Mouse (Mus musculus) thymus, postnatal 10 days (tissue): Measurements from ENCODE around the gene Crip1.
"Not testable (repeated sequence)": the region's sequence is repeated elsewhere in the genome, so short reads cannot be mapped to it uniquely, and the experiment has no call there.

Experiments
- DNase-seq, 2 experiments: peaks; one replicate each; pipeline ENCODE4 v3.0.0; 2021; ENCODE audit warnings: low spot score in 2 of 2

The Crip1 gene

DNA sequence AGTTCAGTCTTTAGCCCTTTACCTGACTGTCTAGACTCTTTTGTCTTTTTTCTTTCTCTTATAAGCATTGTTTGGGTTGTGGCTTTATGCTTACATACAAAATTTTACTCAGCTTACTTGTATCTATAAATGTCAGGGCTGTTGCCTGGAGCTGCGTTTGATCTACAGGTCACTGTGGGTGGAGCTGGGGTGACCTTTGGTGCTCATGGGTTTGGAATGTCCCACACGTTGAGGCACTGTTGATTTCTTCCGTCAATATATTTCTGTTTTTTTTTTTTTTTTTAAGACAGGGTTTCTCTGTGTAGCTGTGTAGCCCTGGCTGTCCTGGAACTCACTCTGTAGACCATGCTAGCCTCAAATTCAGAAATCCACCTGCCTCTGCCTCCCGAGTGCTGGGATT lies 34.9 kb downstream of the Crip1 start:
- DNase-seq: no peak

DNA sequence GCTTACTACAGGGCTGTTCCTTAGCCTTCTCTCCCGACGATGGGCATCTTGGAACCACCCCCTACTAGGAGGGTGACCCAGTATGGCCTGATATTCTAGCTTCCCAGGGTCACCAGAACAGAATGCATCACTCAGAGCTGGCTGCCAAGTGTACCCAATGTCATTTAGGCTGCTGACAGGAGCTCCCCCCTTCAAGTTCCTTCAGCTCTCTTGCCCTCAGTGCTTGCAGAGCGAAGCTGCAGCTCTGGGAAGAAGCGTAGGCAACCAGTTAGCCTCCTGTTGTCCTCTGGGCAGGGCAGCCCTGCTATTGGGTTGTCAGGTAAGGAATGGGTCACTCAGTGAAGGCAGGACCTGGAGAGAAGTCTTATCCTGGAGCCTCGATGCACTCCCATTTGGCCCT lies 38.8 kb downstream of the Crip1 start:
- DNase-seq: no peak

DNA sequence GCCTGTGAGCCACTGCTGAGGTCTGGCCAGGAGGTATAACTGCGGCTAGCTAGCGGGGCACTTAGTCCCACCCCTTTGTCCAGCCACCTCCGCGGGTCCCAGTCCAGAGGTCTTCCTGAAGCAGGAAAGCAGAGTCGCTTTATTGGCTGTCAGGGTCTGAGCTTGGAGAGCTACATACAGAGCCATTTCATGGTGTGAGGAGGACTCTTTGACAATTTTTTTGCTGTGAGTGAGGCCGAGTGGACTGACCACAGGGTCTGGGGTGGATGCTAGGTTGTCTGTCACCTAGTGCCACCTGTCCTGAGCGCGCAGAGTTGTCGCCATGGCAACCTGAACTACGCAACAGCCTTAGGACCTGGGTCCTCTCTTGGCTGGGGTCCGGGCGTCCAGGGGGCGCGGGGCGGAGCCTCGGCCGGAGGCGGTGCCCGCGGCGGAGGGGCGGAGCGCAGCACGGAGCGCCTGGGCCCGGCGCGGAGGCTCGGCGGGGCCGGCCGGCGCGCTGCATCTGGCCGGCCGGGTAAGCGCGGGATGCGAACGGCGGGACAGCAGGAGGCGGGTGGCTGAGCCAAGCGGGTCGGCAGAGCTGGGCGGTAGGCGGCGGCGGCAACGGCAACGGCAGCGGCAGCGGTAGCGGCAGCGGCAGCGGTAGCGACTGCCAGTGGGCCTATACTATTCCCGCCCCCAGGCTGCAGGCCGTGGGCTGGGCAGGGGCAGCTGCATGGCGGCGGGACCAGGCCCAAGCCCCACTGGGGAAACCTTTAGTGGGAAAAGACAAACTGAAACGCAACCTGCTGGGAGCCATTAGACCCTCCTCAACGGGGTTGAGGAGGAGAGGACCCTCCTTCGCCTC lies 39.6 kb downstream of the Crip1 start, which contains the start of gene Tmem121:
Gene Tmem121 (plus strand): TSS at position 489 of the 850 bp plus-strand sequence.
- DNase-seq: no peak

DNA sequence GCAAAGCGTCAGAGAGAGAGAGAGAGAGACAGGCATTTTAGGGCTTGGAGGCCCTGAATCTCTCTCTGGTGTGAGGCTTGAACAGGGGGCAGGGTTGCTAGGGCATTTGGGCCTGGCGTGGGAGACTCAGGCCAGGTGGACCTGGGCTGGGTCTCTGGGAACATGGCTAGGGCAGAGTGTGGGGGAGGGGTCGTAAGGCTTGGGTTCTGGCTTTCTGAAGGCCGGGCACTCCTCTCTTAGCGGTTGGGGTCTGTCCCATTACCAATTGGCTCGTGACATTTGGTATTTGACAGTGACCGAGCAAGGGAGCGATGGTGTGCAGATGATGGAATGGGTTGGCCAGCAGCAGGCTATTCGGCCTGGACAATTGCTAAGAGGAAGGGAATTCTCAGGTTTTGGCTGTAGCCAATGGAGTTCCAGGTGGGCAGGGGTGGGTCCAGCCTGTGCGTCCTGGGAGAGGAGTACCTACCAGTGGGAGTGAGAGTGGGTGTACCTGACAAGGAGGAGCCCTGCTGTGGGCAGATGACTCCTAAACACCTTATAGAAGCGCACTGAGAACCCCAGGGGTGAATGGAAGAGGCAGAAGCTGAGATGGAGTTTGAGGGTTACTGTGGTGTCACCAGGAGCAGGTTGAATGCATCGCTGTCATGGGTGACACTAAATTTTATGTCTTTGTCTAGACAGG lies 40.4 kb downstream of the Crip1 start:
- peak in 1 of 2 experiments; percentile 11 for DNase-seq

DNA sequence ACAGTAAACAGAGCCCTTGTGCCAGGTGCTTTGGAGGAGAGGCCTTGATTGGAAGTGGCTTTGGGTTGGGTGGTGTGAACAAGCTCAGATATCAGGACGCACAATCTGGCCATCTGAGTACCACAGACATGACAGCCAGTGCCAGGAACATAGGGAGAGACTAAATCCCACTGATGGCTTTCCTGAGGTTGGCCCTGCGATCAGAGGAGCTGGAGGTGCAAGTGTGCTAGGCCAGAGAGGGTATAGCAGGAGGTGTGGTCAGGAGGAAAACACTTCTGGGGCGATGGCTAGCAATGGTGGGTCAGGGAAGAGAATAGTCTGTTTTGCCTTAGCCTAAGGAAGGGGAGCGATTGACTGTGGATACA lies 40.9 kb downstream of the Crip1 start:
- DNase-seq: no peak

DNA sequence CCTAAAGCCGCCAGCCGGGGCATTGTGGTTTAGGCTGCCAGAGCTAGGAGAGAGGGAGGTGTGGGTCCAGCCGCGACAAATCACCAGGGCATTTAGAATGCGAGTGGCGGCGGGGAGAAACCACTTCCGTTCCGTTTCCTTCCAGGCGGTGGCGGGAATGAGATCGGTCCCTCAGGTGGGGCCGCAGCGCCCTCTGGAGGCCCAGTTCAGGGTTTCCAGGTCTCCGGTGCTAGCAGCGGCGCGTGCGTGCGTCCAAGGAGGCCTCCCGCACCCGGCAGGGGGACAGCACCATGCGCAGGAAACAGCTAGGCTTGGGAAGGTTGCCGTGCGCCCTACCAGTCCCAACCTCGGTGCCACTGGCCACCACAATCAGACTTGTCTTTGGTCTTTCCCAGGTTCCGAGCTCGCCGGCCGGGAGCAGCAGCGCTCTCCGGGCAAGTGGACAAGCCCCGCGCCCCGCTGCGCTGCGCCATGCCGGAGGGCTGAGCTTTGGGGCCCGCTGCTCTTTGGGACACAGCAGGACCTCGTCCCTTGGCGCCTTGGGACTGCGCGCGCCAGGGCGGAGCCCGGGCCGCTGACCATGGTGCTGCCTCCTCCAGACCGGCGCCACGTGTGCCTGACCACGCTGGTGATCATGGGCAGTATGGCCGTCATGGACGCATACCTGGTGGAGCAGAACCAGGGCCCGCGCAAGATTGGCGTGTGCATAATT lies 41.6 kb downstream of the Crip1 start:
- peak; percentile 82 to 93 for DNase-seq

GRCm38 (mm10) chr12:113188349-113189055 lies 42.4 kb downstream of the Crip1 start:
- peak in 1 of 2 experiments; percentile 8 for DNase-seq

- DNase-seq: no peak
Observed at GRCm38 (mm10) chr12:113193423-113193822, 47.3 kb downstream of the Crip1 start.

DNA sequence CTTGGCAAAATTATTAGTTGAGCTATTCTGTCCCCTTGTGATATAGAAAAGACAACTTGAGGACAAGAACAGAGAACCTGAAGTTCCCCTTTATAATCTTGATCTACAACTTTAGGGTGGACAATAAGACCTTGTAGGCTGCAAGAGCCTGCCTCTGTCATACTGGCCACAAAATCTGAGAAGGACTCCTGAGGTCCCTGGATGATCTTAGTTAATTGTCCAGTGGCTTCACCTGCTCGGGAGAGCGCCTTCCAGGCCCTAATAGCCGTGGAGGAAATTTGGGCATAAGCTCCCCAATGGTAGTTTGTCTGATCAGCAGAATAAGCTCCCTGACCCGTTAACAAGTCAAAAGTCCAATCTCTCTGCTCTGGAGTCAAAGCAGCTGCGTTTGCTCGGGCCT lies 53.0 kb downstream of the Crip1 start:
- DNase-seq: not testable (repeated sequence)

DNA sequence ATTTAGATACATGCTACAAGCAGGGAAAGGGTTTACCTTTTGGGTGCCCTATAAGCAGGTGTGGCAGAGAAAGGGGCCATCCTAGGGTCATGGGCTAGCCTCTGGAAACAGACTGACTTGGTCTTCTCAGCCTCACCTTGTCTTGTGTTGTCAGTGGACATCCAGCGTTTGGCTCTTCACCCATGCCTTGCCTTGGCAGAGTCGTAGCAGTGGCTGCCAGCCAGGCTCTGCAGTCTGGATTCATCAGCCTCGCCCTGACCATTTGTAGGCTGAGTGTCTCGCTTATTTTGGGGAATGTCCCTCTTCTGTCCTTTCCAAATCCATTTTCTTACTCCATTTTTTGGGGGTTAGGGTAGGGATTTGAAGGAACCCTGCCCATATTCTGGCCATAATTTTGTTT lies 55.2 kb downstream of the Crip1 start:
- no peak for DNase-seq

DNA sequence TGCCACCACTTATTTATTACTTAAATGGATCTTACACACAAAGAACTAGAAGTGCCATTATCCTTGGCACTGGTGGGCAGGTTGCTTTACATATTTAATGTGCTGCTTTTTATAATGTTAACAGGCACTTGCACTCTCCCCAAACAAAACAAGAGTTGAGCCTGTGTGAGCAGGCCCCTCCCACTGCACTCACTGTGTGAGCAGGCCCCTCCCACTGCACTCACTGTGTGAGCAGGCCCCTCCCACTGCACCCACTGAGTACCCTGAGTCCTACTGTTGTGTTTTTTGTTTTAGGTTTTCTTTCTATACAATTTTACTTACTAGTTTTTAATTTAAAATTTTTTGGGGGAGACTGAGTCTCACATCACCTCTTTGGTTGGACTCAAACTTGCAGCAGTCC lies 55.9 kb downstream of the Crip1 start:
- DNase-seq: no peak
